Mouse (Mus musculus): Measurements from ENCODE around the gene Birc5. TPM values are rescaled to one million over a fixed set of nuclear protein-coding genes. Genes with fewer than 3 reads are reported as not detected.
A peak's percentile ranks its signal among the peaks of the same experiment; 100 is the strongest.

Gene Birc5
- polyA plus RNA-seq, 1 experiment = 31.8 TPM

GRCm38 (mm10) chr11:117889887-117890340 lies 40.9 kb downstream of the Birc5 start:
- TF ChIP-seq CTCF (IDR thresholded peaks at IDR 0.05; ENCODE audit: borderline replicate concordance, extremely low read depth, insufficient read depth, insufficient read length) = no peak
- no peak for TF ChIP-seq POLR2A (IDR thresholded peaks at IDR 0.05; ENCODE audit: borderline replicate concordance, extremely low read depth, insufficient read depth, insufficient read length, poor library complexity, severe bottlenecking)
- DNase-seq (ENCODE audit: low read depth) = peak; percentile 89

GRCm38 (mm10) chr11:117890519-117891282 lies 41.6 kb downstream of the Birc5 start:
- peak; percentile 36 for DNase-seq (ENCODE audit: low read depth)
- TF ChIP-seq CTCF (IDR thresholded peaks at IDR 0.05; ENCODE audit: borderline replicate concordance, extremely low read depth, insufficient read depth, insufficient read length) = peak; percentile 38; the same call in 1 of the 2 replicates
- TF ChIP-seq POLR2A (IDR thresholded peaks at IDR 0.05; ENCODE audit: borderline replicate concordance, extremely low read depth, insufficient read depth, insufficient read length, poor library complexity, severe bottlenecking) = no peak

GRCm38 (mm10) chr11:117891581-117892175 lies 42.6 kb downstream of the Birc5 start:
- DNase-seq (ENCODE audit: low read depth) = no peak
- TF ChIP-seq CTCF (IDR thresholded peaks at IDR 0.05; ENCODE audit: borderline replicate concordance, extremely low read depth, insufficient read depth, insufficient read length) (no peak), POLR2A (IDR thresholded peaks at IDR 0.05; ENCODE audit: borderline replicate concordance, extremely low read depth, insufficient read depth, insufficient read length, poor library complexity, severe bottlenecking) (no peak)

- no peak for TF ChIP-seq CTCF (IDR thresholded peaks at IDR 0.05; ENCODE audit: borderline replicate concordance, extremely low read depth, insufficient read depth, insufficient read length)
- TF ChIP-seq POLR2A (IDR thresholded peaks at IDR 0.05; ENCODE audit: borderline replicate concordance, extremely low read depth, insufficient read depth, insufficient read length, poor library complexity, severe bottlenecking) = no peak
- DNase-seq (ENCODE audit: low read depth) = no peak
Measured at GRCm38 (mm10) chr11:117892199-117892598, 43.1 kb downstream of the Birc5 start.

GRCm38 (mm10) chr11:117894676-117895075 lies 45.6 kb downstream of the Birc5 start:
- no peak for DNase-seq (ENCODE audit: low read depth)
- TF ChIP-seq CTCF (IDR thresholded peaks at IDR 0.05; ENCODE audit: borderline replicate concordance, extremely low read depth, insufficient read depth, insufficient read length) = no peak
- TF ChIP-seq POLR2A (IDR thresholded peaks at IDR 0.05; ENCODE audit: borderline replicate concordance, extremely low read depth, insufficient read depth, insufficient read length, poor library complexity, severe bottlenecking) = no peak

GRCm38 (mm10) chr11:117896533-117896932 lies 47.5 kb downstream of the Birc5 start:
- no peak for DNase-seq (ENCODE audit: low read depth)

GRCm38 (mm10) chr11:117902282-117902681 lies 53.2 kb downstream of the Birc5 start:
- no peak for DNase-seq (ENCODE audit: low read depth)
- TF ChIP-seq POLR2A (IDR thresholded peaks at IDR 0.05; ENCODE audit: borderline replicate concordance, extremely low read depth, insufficient read depth, insufficient read length, poor library complexity, severe bottlenecking) = no peak
- no peak for TF ChIP-seq CTCF (IDR thresholded peaks at IDR 0.05; ENCODE audit: borderline replicate concordance, extremely low read depth, insufficient read depth, insufficient read length)

More at GRCm38 (mm10) chr11:117896533-117896932, 47.5 kb downstream of the Birc5 start:
- TF ChIP-seq CTCF (IDR thresholded peaks at IDR 0.05; ENCODE audit: borderline replicate concordance, extremely low read depth, insufficient read depth, insufficient read length) = no peak
- TF ChIP-seq POLR2A (IDR thresholded peaks at IDR 0.05; ENCODE audit: borderline replicate concordance, extremely low read depth, insufficient read depth, insufficient read length, poor library complexity, severe bottlenecking) = no peak

- no peak for DNase-seq (ENCODE audit: low read depth)
- no peak for TF ChIP-seq POLR2A (IDR thresholded peaks at IDR 0.05; ENCODE audit: borderline replicate concordance, extremely low read depth, insufficient read depth, insufficient read length, poor library complexity, severe bottlenecking)
- no peak for TF ChIP-seq CTCF (IDR thresholded peaks at IDR 0.05; ENCODE audit: borderline replicate concordance, extremely low read depth, insufficient read depth, insufficient read length)
Measured at GRCm38 (mm10) chr11:117904442-117904841, 55.4 kb downstream of the Birc5 start.

Other genes with a start within 250 kb of the Birc5 start
- gene Tnrc6c, start 195.0 kb upstream of the Birc5 start, polyA plus RNA-seq (2012; rRNA removed) = 54.3 and 82.0 TPM in 2 replicates
- gene Tmc8, start 67.2 kb upstream of the Birc5 start, polyA plus RNA-seq (2012; rRNA removed) = 1.3 and 1.9 TPM in 2 replicates
- gene Tmc6, start 67.1 kb upstream of the Birc5 start, polyA plus RNA-seq (2012; rRNA removed) = 4.3 and 4.8 TPM in 2 replicates
- gene 6030468B19Rik, start 51.6 kb upstream of the Birc5 start, polyA plus RNA-seq (2012; rRNA removed) = 0.07 and 0.10 TPM in 2 replicates
- gene Gm20708, start 39.6 kb upstream of the Birc5 start, polyA plus RNA-seq (2012; rRNA removed) = 0.11 and 1.2 TPM in 2 replicates
- 12.9 and 13.6 TPM in 2 replicates for gene Syngr2, start 39.6 kb upstream of the Birc5 start, polyA plus RNA-seq (2012; rRNA removed)
- 4.5 and 6.7 TPM in 2 replicates for gene Afmid, start 23.3 kb upstream of the Birc5 start, polyA plus RNA-seq (2012; rRNA removed)
- 31.1 and 76.6 TPM in 2 replicates for gene Tk1, start 23.2 kb upstream of the Birc5 start, polyA plus RNA-seq (2012; rRNA removed)
- gene Tmem235, start 11.5 kb downstream of the Birc5 start, polyA plus RNA-seq (2012; rRNA removed) = 0.10 TPM in 1 of 2 replicates, not detected in the other
- gene Tha1, start 24.2 kb downstream of the Birc5 start, polyA plus RNA-seq (2012; rRNA removed) = 5.5 and 5.6 TPM in 2 replicates
- 8.4 and 13.6 TPM in 2 replicates for gene Socs3, start 120.8 kb downstream of the Birc5 start, polyA plus RNA-seq (2012; rRNA removed)
- gene Pgs1, start 137.0 kb downstream of the Birc5 start, polyA plus RNA-seq (2012; rRNA removed) = 48.5 and 55.7 TPM in 2 replicates

All from brain, embryonic 14.5 days (tissue).